Mouse (Mus musculus): Measurements from ENCODE around the gene Sucnr1.
A peak's percentile ranks its signal among the peaks of the same experiment; 100 is the strongest.
"Not testable (repeated sequence)": the region's sequence is repeated elsewhere in the genome, so short reads cannot be mapped to it uniquely, and the experiment has no call there.

Gene Sucnr1

DNA sequence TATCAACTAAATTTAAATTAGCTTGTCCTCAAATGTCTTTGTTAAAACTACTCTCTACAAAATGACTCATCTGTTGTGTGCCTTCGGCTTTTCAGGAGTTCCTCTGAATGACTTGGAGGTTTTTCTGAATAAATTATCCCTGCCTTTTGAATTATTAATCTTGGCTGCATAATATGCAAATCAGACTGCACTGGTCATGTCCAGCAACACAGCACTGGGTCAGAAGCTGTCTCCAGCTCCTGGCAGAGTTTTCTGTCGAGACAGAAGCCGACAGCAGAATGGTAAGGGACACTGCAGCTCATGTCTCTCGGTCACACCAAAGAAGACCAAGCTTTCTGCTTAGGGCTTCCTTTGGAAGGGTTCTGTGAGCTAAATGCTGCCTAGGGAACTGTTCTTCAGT lies at the start of gene Sucnr1:
Sucnr1 (plus strand) TSS at position 222 of the 400 bp plus-strand sequence.
- no peak for DNase-seq (ENCODE audit: low spot score)

DNA sequence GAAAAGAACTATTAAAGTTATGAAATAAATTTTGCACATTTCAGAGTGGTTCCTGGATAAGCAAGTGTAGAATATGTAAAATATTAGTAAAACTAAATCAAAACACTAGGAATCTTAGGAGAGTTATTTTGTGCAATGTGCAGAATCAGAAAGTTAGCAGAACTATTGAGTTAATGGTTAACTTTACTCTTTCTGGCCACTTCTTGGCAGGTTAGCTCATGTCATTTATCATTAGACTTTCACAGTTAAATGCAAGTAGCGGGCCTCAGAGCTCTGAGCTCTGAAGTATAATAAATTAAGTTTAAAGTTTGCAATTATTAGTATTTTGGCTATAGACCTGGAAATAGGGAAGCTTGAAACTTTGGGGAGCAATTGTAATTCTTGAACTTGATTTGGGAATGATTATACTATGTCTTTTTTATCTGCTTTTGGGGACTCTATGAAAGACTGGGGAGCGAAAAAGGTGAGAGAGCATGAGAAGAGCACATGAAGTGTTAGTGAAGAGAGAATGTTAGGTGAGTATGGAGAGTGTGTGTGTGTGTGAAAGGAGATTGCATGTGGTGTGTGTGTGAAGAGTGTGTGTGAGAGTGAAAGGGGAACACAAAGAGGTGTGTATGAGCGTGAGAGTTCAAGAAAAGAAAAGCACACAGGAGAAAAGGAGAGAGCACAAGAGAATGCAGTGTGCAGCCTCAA lies 35.3 kb upstream of the Sucnr1 start:
- DNase-seq (ENCODE audit: low spot score): no peak

DNA sequence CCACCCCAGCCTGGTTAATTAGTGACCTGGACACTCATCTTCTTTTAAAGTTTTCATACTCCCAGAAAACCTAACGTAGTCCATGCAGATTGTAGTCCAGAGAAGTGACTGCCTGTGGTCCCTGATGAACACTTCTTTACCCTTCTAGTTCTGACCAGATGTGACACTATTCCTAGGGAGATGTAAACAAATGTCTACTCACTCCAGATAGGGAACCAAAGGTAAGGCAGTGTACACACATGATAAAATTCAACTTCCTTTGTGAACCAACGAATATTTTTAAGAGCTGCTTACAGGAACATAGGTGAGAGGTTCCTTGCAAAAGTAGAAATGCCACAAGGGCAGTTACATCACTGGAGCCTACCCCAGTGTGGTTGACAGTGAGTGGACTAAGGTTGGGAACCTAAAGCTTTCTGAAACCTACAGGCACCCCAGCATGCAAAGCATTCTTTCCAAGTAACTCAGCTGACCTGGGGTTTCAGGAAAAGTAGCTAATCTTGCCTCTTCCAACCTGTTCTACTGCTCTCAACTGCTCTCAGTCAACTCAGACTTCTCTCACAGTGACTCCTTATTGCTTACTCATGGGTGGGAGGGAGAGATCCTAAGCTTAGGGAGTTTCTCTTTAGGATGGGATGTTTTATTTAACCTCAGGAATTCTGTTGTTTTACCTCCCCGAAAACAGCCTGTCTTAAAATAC lies 28.3 kb upstream of the Sucnr1 start:
- DNase-seq (ENCODE audit: low spot score): no peak

DNA sequence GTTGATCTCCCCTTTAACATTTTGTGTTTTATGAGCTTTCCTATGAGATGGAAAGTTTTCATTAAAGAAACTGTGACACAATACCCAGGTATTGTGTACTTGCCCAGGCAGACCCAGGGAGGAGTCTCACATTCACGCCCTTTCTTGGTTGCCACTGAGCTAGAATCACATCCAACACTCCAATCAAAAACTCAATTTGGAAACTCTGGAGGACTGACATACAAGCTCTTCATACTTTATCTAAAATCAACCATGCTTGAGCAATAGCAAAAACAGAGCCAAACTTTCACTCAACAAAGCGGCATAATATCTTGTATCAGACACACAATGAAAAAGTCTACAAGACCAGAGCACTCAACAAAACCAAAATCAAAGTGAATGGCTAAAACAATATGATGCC lies 27.7 kb upstream of the Sucnr1 start:
- no peak for DNase-seq (ENCODE audit: low spot score)

DNA sequence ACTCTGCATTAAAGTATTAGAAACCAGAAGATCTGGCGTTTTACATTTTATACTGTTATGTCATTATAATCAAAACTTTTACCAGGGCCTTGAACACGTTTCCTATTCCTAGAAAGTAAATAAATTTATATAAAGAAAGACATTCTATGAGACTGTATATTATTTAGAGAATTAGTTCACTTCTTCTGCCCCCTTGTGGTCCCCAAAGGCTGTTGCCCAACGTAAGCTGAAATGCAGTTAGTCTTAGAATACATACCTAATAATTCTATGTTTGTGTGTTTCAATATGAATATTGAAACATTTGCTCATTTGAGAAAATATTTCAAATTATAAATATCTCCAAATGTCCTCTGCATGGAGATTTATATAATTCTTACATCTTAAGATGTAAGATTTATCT lies 25.2 kb upstream of the Sucnr1 start:
- DNase-seq (ENCODE audit: low spot score): no peak

DNA sequence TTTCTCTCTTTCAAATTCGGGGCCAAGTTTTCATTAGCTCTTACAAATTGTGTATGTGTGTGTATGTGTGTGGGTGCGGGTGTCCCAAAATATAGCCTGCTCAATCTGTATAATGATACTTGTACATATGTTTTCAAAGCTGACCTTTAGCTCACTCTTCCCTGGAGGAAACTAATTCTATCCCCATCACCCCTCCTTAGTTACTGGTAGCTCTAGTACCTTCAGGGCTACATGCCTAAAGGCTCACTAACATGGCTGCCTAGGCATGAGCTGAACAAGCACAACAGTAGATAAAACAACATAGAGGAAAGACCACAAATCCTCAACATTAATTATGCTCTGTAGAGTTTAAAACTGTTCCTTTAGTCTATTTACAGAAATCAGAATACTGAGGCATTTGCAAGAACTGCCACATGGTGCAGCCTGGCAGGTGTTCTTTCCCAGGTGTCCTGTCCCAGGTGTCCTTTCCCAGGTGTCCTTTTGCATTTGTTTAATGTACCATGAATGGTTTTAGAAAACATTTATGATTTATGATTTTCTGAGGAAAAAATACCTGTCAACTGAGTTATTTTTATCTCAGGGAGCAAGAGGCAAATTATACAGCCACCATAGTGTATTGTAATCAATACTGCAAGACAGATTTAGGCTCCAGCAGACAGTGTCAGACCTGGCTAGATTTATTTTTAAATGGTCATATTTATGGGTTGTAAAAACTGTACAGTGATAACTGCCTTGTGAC lies 24.4 kb upstream of the Sucnr1 start:
- no peak for DNase-seq (ENCODE audit: low spot score)

DNA sequence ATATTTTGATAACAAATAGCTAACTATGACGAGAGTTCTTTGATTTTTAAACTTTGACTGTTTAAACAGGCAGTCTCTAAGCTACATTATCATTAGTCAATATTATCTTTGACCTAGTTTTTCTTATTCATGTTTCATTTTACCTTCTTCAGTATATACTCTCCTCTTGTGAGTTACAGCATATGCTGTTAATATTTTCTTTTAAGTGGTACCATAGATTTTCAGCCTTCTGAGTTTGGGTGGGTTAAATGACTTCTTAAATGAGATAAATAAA lies 23.9 kb upstream of the Sucnr1 start:
- DNase-seq (ENCODE audit: low spot score): no peak

DNA sequence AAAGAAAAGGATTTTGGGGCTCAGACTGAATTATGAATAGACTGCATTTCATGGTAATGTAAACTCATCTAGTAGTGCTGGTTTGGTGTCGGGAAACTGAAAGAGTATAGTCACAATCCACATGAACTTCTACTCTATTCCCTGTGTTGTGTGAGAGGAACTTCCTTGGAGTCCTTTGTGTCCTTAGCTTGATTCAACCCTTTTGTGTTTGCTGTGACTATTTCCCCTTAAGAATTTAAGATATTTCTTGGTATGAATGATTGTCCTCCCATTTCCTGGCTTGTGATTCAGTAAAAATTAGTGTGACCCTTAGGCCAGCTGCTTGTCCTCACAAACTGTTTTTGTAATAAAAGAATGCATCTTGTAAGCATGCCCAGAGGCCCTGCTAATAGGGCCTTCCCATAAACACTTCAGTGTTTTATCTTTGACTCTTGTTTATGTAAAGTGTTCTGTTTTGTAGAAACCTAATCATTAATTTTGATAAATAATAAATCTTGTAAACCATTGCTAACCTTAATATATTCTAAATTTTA lies 2.7 kb upstream of the Sucnr1 start:
- DNase-seq (ENCODE audit: low spot score): no peak

DNA sequence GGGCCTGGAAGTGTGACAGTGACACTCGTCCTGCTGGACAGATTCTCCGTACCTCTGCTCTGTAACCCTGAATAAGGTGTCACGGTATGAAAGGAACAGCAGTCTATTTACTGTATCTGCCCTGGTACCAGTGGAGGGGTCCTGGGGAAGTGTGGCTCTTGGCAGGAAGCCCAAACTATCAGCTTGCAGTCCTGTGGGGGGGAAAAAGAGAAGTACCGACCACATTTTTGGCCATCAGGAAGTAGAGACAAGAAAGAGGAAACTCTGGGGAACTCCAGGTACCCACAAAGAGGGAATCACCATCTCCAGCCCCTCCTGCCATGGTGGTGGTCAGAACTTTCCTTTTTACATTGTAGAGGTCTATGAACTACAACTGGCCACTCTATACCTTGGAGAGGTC lies 1.1 kb upstream of the Sucnr1 start:
- peak; percentile 2 for DNase-seq (ENCODE audit: low spot score)

DNA sequence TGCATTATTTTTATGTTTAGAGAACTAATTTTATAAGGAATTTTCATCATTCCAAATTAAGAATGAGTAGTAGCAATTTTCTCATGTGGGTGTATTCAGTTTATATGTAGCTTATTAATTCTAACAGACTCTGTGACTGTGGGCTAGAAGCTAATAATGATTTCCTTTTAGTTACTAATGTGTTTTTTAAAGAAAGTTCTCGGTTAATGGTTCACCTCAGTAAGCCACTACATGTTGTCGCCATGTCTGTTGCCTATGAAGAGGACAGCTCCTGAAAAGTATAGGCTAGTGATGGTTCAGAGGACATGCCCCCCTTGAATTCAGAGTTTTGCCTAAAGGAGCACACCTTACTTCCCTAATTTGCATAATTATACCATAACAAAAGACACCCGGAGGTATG lies 1.1 kb downstream of the Sucnr1 start:
- no peak for DNase-seq (ENCODE audit: low spot score)

DNA sequence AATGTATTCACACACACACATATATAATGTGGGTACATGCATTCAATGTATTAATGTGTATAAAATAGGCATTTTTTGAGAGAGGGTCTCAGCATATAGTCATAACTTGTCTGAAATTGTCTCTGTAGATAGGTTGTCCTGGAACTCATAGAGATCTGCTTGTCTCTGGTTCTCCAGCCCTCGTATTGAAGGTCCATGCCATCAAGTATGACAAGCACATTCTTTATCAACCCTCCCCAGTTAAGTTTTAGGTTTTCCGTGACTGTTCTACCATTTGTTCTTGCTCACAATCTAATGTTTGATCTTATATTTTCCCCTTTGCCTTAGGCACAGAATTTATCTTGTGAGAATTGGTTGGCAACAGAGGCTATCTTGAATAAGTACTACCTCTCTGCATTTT lies 4.1 kb downstream of the Sucnr1 start:
- no peak for DNase-seq (ENCODE audit: low spot score)

DNA sequence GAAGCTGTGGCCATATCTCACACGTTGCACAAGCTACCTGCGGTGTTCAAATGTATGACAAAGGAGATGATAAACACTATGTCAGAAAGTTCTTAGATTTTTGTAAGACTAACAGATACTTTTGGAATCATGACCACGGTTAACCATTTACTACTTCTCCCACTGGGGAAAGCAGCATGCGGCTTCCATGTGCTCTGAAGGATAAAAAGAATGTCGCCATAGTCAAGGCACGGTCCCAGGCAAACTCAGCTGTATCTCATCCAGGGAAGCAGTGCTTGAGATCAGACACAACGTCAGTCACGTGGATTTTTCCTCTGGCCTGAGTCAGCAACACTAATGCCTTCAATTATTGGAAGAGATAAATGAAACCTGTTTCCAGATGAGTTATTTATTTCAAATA lies 9.7 kb downstream of the Sucnr1 start:
- no peak for DNase-seq (ENCODE audit: low spot score)

DNA sequence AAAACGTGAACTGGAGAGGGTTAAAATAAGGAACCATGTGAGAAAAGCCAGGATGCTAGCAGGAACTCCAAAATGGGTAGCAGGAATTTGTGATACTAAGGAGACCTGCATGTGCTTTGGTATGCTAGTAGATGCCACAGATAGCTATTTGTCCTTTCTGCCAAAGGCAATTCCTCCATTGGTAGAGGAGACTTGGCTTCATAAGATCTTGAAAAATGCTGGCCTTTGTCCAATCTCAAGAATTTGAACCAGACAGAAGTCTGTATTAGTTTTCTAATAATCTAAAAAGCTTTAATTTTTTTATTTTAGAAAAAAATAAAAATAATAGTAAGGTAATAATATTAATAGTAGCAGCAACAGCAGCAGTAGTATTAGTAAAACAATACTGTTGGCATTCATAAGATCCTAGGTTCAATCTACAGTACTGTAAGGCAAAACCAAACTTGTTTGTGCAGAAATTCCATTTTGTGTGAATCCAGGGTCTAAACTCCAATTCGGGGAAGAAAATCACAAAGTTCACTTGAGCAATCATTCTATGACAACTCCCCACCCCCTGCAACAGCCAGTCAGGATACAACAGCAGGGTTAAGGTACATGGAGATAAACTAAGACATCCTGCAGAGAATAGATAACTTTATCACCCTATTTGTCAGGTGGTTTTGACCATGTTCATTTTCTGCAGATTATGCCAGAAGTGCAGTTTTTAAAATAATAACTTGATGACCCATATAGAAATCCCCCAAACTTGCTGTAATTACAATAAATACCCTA lies 12.9 kb downstream of the Sucnr1 start:
- DNase-seq (ENCODE audit: low spot score): no peak

DNA sequence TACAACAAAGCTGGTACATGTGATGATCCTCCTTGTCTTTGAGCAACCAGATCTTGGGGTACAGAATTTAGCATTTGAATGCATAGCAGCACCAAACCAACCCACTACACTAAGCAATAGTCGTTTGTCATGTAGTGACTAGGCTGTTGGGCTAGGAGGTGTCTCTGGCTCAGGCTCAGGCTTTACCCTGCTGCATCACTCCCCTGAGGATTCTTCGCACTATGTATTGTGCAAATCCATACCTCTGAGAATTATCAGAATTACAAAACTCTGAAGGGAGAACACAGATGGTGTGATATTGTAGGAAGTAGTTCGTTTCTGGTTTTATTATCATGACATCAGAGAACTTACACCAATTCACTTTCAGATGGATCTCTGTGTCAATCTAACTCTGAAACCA lies 15.3 kb downstream of the Sucnr1 start:
- DNase-seq (ENCODE audit: low spot score): no peak

DNA sequence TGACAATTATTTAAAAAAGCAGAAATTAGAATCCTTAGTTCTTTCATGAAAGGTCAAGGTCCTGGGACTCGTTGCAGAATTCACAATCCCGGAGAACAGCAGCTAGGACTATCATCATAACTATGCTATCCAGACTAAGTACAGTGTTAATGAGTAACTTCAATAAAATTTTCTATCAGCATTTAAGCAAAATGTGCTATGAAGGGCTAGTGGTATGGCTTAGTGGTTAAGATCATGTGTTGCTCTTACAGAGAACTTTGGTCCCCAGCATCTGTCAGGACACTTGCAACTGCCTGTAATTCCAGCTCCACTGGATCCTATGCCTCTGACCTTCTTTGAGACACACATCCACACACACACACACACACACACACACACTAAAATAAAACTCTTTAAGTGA lies 15.8 kb downstream of the Sucnr1 start:
- DNase-seq (ENCODE audit: low spot score): no peak

DNA sequence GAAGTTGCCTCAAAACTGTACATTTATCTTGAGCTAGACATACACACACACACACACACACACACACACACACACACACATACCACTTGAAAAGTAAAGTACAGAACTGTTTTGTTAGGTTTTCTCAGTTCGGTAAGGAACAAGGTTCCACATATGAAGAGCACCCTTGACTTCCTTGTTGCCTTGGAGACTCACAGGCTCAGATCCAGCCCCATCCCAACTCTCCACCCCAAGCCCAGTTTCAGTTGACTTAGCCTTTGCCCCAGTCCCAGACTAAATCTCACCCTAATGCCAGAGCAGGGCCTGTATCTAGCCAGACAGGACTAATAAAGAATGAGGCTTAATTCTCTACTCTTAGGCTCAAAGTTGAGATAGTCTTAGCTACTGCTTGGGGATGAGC lies 16.9 kb downstream of the Sucnr1 start:
- DNase-seq (ENCODE audit: low spot score): no peak

DNA sequence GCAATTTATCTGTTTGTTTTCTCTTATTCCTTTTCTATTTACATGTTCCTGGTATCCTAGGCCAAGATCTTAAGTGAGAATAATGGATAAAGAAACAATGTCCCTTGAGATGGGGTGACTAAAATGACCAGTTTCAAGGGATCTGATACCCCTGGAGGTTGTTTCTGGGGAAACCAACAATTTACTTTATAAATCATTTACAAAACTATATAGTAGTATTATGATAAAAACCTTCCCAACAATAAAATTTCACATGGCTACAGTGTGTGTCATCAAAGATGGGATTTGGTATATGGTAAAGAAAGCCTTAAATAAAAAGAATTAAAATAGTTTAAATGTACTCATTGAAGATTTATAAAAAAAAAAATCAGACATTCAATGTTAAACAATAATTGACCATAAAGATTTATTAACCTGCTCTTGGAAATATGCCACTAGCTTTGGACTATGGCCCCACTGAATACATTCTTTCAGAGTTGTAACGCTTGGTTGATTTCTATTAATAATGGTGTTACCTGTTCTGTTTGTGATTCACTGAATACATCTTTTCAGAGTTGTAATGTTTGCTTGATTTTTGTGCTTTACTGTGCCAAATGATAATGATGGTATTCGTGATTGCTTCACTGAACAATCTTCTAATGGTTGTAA lies 22.9 kb downstream of the Sucnr1 start:
- DNase-seq (ENCODE audit: low spot score): no peak

DNA sequence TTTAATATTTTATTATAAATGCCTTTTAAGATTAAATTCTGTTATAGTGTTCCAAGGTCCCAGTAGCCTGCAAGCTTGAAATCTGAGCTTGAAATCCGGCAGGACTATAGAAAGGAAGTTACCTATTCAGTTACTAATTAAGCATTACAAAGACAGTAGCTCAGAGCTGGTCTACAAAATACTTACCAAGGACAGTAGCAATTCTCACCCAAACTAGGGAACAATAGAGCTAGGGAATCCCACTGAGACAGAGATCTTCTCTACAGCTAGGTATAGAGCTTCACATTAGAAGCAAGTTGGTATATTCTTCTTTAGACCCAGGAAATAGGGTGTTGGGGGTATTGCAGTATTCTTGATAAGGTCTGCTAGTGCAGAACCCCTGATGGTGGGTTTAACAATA lies 24.8 kb downstream of the Sucnr1 start:
- not testable (repeated sequence) for DNase-seq (ENCODE audit: low spot score)

DNA sequence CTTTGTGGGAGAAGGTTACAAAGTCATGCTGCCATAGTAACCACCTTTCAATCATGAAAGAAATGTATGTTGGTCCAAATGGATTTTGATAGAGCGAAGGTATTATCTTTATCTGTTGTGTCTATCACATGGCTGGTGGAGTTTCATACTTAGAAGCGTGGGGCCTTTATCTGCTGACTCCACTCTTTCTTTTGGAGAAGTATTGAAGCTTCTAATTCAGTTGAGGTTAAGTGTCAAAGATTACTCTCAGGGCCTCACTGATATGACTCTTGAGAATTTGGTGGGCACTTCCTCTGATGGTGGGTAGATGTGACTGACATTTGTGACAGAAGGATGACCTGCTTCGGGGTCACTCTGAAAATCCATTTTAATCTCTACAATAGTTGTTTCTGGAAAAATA lies 26.1 kb downstream of the Sucnr1 start:
- no peak for DNase-seq (ENCODE audit: low spot score)

DNA sequence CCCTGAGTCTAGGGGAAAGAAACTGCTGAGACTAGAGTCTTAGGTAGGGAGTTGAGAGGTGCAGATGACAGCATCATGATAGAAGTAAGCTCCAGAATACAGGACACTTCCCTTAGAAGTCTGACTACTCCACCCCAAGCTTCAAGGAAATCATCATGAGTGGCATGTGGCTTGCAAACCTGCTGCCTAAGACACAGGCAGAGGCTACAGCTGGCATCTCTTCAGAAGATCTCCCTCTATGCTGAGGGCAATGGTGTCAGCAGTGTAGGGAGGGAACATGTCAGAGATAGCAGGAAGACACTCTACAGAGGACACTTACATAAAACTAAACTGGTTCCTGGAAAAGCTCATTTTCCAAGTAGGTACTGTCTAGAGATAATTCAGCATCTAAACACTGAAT lies 27.1 kb downstream of the Sucnr1 start:
- DNase-seq (ENCODE audit: low spot score): no peak

DNA sequence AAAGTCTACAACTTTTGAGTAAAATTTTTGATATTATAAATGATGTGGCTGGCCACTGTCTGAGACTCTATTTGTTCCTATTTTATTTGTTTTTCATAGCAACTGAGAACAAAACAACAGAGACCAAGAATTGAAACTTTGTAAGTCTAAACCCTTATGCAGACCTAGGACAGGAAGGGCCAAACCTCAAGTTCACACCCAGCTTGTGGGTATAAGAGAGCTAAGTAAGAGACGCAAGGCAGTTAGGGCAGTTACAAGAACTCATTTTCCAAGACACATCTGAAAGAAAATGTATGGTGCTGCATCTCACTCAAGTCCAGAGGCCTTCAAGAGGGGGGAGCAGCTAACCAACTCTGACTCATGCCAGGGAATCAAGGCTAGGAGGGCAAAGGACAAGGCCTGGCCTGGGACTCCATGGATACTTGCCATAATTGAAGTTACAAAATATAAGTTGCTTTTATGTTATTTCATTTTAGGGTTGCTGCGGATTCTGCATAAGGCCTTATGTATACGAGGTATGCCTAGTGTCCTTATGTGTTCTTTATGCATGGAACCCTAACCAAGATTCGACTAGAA lies 29.6 kb downstream of the Sucnr1 start:
- no peak for DNase-seq (ENCODE audit: low spot score)
